In genomic region chr16:33797860-33798259, GRCm38 (mm10) we compare ENCODE assay signal across 9 mouse cellular contexts. TPM values are rescaled to one million over a fixed set of nuclear protein-coding genes. Genes with fewer than 3 reads are reported as not detected.
DNase-seq lines count a peak whose midpoint lies in the region; TF ChIP-seq lines count a peak whose summit lies in the region.
"Had no signal": no experiment of that assay in that cellular context is flagged by ENCODE, and none has a peak within 500 bp of the region (broad histone marks: within the 10 kb centered on the region; RNA-seq: fewer than 3 reads in every experiment).

No protein-coding gene starts in this region.

- no peaks in the 10 kb centered on the region for H3K36me3 ChIP-seq in spleen, adult 2 months (ENCODE audit: control insufficient read depth, insufficient read depth, low read length)
- H3K36me3 ChIP-seq in limb, embryonic 10.5 days: no peaks in the 10 kb centered on the region

- no peak overlapping the region for H3K4me3 ChIP-seq in spleen, adult 2 months (ENCODE audit: extremely low read depth, insufficient read depth, insufficient read length)
- no peak overlapping the region for H3K4me3 ChIP-seq in limb, embryonic 10.5 days

- no peaks in the 10 kb centered on the region for H3K27me3 ChIP-seq in spleen, adult 2 months (ENCODE audit: control insufficient read depth, insufficient read depth, low read length)
- no peaks in the 10 kb centered on the region for H3K27me3 ChIP-seq in limb, embryonic 10.5 days (ENCODE audit: low read depth, poor library complexity, severe bottlenecking)

- no peak for TF ChIP-seq POLR2A in spleen, adult 2 months (IDR thresholded peaks at IDR 0.05; ENCODE audit: low read depth, low read length)

- peak; percentile 41; the same call in 1 of the 2 replicates for TF ChIP-seq CTCF in spleen, adult 2 months (IDR thresholded peaks at IDR 0.05; ENCODE audit: extremely low read depth, insufficient read depth, insufficient read length, insufficient replicate concordance)

- H3K27ac ChIP-seq in spleen, adult 2 months (ENCODE audit: insufficient read depth, low read length): no peak overlapping the region
- H3K27ac ChIP-seq in limb, embryonic 10.5 days: no peak overlapping the region

- peak; percentile 56 to 86 for DNase-seq in adrenal gland, adult (ENCODE audit: inconsistent age in 2 of 2, low spot score in 1 of 2)
- DNase-seq in adrenal gland, adult 8-10 months: no peak
- peak in 1 of 2 experiments; percentile 11 for DNase-seq in spleen, adult 2 months (ENCODE audit: low read depth in 1 of 2, low spot score in 2 of 2)
- no peak for DNase-seq in spleen, postnatal 36 days (ENCODE audit: low spot score in 2 of 2)
- DNase-seq in cerebellum, postnatal 10 days: peak; percentile 80 to 88
- peak; percentile 75 for DNase-seq in induced T-regulatory cell, adult 2 months (ENCODE audit: low read depth)
- DNase-seq in limb, embryonic 10.5 days (ENCODE audit: low spot score): peak; percentile 67
- DNase-seq in right cerebral cortex, postnatal 14 days: peak; percentile 72

- 49% methylated on average over 5 of the region's 5 CpGs for WGBS in spleen, adult 2 months
- 46% methylated on average over 5 of the region's 5 CpGs for WGBS in limb, embryonic 10.5 days

- H3K9me3 ChIP-seq in limb, embryonic 10.5 days (replicated peaks): no peaks in the 10 kb centered on the region

- H3K4me1 ChIP-seq in spleen, adult 2 months (ENCODE audit: control insufficient read depth, insufficient read depth, insufficient read length): no peaks in the 10 kb centered on the region
- H3K4me1 ChIP-seq in limb, embryonic 10.5 days: no peaks in the 10 kb centered on the region

RNA-seq across cellular contexts. Expression of gene Muc13, which starts 4.0 kb away (rescaled TPM):
- under 1 TPM in 1 of 4 experiments, not detected in 3; 0.09 TPM for total RNA-seq in adrenal gland, adult 8-10 months (2022)
- 2.6 and 2.8 TPM in 2 replicates for polyA plus RNA-seq in spleen, adult 2 months (2012; rRNA removed)
- polyA plus RNA-seq in limb, embryonic 10.5 days (2016; fragmentation: Nextera tagmentation; extraction: Ambion mirVana): 0.16 and 0.21 TPM in 2 replicates
- polyA plus RNA-seq: heart, embryonic 14.5 days had no signal

RNA-seq across cellular contexts. Expression of gene Itgb5, which starts 31.6 kb away (rescaled TPM):
- total RNA-seq in adrenal gland, adult 8-10 months (2022): 100 to 1,000 TPM; 230 to 292 (median 261) TPM
- 31.2 and 36.4 TPM in 2 replicates for polyA plus RNA-seq in spleen, adult 2 months (2012; rRNA removed)
- 64.3 and 67.1 TPM in 2 replicates for polyA plus RNA-seq in limb, embryonic 10.5 days (2016; fragmentation: Nextera tagmentation; extraction: Ambion mirVana)

Comparison
In these comparisons a context has a peak if more than half of its experiments do, and no peak if none do; other contexts are left out.
1. DNase-seq: peak in adrenal gland, adult (2 of 2), cerebellum, postnatal 10 days (2 of 2), induced T-regulatory cell, adult 2 months (single experiment), limb, embryonic 10.5 days (single experiment) and right cerebral cortex, postnatal 14 days (single experiment); none in adrenal gland, adult 8-10 months (single experiment) and spleen, postnatal 36 days (0 of 2).